Mouse (Mus musculus): ENCODE data around the gene 4930426L09Rik. TPM values are rescaled to one million over a fixed set of nuclear protein-coding genes. Genes with fewer than 3 reads are reported as not detected.

Gene 4930426L09Rik
- total and polyA plus RNA-seq, 3 experiments = 0.18 TPM; not detected in 2

- H3K27ac ChIP-seq = peak overlapping the region; percentile 29
- TF ChIP-seq EP300 (IDR thresholded peaks at IDR 0.05; ENCODE audit: insufficient read depth, low read depth, low read length) = no peak
- H3K36me3 ChIP-seq (ENCODE audit: control insufficient read depth, insufficient read depth, low read length) = no peaks in the 10 kb centered on the region
- peaks cover 2% of the 10 kb centered on the region; the same call in 1 of the 2 replicates for H3K4me1 ChIP-seq (ENCODE audit: control insufficient read depth, insufficient read depth, low read length)
- no peak overlapping the region for H3K4me3 ChIP-seq
- no peaks in the 10 kb centered on the region for H3K27me3 ChIP-seq (ENCODE audit: control insufficient read depth, insufficient read depth, low read length)
- WGBS = 53% methylated on average over 4 of the region's 4 CpGs
- intact Hi-C loops (cut with DNase I) = no loop called here
- DNase-seq = peak; percentile 24 to 34
- no peaks in the 10 kb centered on the region for H3K79me2 ChIP-seq (replicated peaks; ENCODE audit: control insufficient read depth, insufficient read depth, low read length)
- H3K9ac ChIP-seq (ENCODE audit: low read depth, low read length) = no peak overlapping the region
Observed at GRCm38 (mm10) chr2:19037907-19038570, 39.9 kb downstream of the 4930426L09Rik start.

GRCm38 (mm10) chr2:19048225-19048624 lies 50.1 kb downstream of the 4930426L09Rik start:
- no peaks in the 10 kb centered on the region for H3K4me1 ChIP-seq (ENCODE audit: control insufficient read depth, insufficient read depth, low read length)
- no peak for DNase-seq
- H3K4me3 ChIP-seq = no peak overlapping the region
- 95% methylated on average over 1 of the region's 1 CpGs for WGBS
- no peak overlapping the region for H3K9ac ChIP-seq (ENCODE audit: low read depth, low read length)
- intact Hi-C loops (cut with DNase I) = no loop called here
- no peaks in the 10 kb centered on the region for H3K27me3 ChIP-seq (ENCODE audit: control insufficient read depth, insufficient read depth, low read length)
- H3K27ac ChIP-seq = no peak overlapping the region
- no peaks in the 10 kb centered on the region for H3K36me3 ChIP-seq (ENCODE audit: control insufficient read depth, insufficient read depth, low read length)
- no peaks in the 10 kb centered on the region for H3K79me2 ChIP-seq (replicated peaks; ENCODE audit: control insufficient read depth, insufficient read depth, low read length)
- no peak for TF ChIP-seq POLR2A (IDR thresholded peaks at IDR 0.05; ENCODE audit: insufficient read depth, low read depth, low read length)
- no peak for TF ChIP-seq CTCF (IDR thresholded peaks at IDR 0.05)
- no peak for TF ChIP-seq EP300 (IDR thresholded peaks at IDR 0.05; ENCODE audit: insufficient read depth, low read depth, low read length)

GRCm38 (mm10) chr2:19049341-19049740 lies 51.2 kb downstream of the 4930426L09Rik start:
- Histone ChIP-seq H3K79me2 (replicated peaks; ENCODE audit: control insufficient read depth, insufficient read depth, low read length) (no peaks in the 10 kb centered on the region), H3K4me1 (ENCODE audit: control insufficient read depth, insufficient read depth, low read length) (no peaks in the 10 kb centered on the region), H3K4me3 (no peak overlapping the region), H3K9ac (ENCODE audit: low read depth, low read length) (no peak overlapping the region), H3K36me3 (ENCODE audit: control insufficient read depth, insufficient read depth, low read length) (no peaks in the 10 kb centered on the region), H3K27me3 (ENCODE audit: control insufficient read depth, insufficient read depth, low read length) (no peaks in the 10 kb centered on the region), H3K27ac (no peak overlapping the region)
- intact Hi-C loops (cut with DNase I) = no loop called here
- WGBS = 71% methylated on average over 1 of the region's 1 CpGs
- TF ChIP-seq CTCF (IDR thresholded peaks at IDR 0.05) (no peak), EP300 (IDR thresholded peaks at IDR 0.05; ENCODE audit: insufficient read depth, low read depth, low read length) (no peak), POLR2A (IDR thresholded peaks at IDR 0.05; ENCODE audit: insufficient read depth, low read depth, low read length) (no peak)
- no peak for DNase-seq

Other genes starting within 250 kb of the 4930426L09Rik start
- 1 to 10 TPM; 6.5 to 7.6 TPM for gene Pip4k2a, start 217 bp upstream of the 4930426L09Rik start, total RNA-seq (2021)
- gene Pip4k2a, start 217 bp upstream of the 4930426L09Rik start, polyA plus RNA-seq (2012; rRNA removed) = 4.3 and 6.3 TPM in 2 replicates
- not detected for gene Armc3, start 201.0 kb downstream of the 4930426L09Rik start, total RNA-seq (2021)
- gene Armc3, start 201.0 kb downstream of the 4930426L09Rik start, polyA plus RNA-seq (2012; rRNA removed) = 0.06 TPM in 1 of 2 replicates, not detected in the other

Data from heart, adult 2 months (tissue).